ENCODE assay signal across 8 mouse cellular contexts in the genomic region with DNA sequence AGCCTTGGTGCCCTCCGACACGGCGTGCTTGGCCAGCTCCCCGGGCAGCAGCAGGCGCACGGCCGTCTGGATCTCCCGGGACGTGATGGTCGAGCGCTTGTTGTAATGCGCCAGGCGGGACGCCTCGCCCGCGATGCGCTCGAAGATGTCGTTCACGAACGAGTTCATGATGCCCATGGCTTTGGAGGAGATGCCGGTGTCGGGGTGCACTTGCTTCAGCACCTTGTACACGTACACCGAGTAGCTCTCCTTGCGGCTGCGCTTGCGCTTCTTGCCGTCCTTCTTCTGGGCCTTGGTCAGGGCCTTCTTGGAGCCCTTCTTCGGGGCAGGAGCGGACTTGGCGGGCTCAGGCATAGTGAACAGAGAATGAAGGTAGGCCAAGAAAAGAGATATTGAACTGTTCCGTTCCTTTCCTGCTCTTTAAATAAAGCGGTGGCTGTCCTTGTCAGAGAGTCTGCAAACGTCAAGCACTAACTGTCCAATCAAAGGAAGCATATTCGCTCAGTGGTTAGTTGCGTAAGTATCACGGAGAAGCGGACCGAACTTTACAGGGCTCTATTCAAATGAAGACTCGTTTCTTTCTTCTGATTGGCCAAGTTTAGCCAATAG. TPM values are rescaled to one million over a fixed set of nuclear protein-coding genes. Genes with fewer than 3 reads are reported as not detected.
A peak's percentile ranks its signal among the peaks of the same experiment; 100 is the strongest.
DNase-seq lines count a peak whose midpoint lies in the region; ATAC-seq and TF ChIP-seq lines count a peak whose summit lies in the region.
"Not testable (repeated sequence)": the region's sequence is repeated elsewhere in the genome, so short reads cannot be mapped to it uniquely, and the experiment has no call there.

A gene (minus strand): TSS at position 394 of the 609 bp plus-strand sequence.

- TF ChIP-seq POLR2A in kidney, adult 2 months (IDR thresholded peaks at IDR 0.05; ENCODE audit: low read depth, low read length) = not testable (repeated sequence)
- peak; percentile 72 for TF ChIP-seq POLR2A in spleen, adult 2 months (IDR thresholded peaks at IDR 0.05; ENCODE audit: low read depth, low read length)

- H3K36me3 ChIP-seq in embryonic facial prominence, embryonic 14.5 days (ENCODE audit: control insufficient read depth, insufficient read depth, low read length); kidney, adult 2 months (ENCODE audit: control insufficient read depth, insufficient read depth, low read length); limb, embryonic 13.5 days; midbrain, embryonic 13.5 days; spleen, adult 2 months (ENCODE audit: control insufficient read depth, insufficient read depth, low read length): not testable (repeated sequence)

- H3K4me2 ChIP-seq in embryonic facial prominence, embryonic 14.5 days (ENCODE audit: low read depth, low read length) = peak within 1 kb of the TSS; percentile 80
- H3K4me2 ChIP-seq in limb, embryonic 13.5 days (replicated peaks) = peak within 1 kb of the TSS; percentile 73
- H3K4me2 ChIP-seq in midbrain, embryonic 13.5 days (replicated peaks) = peak within 1 kb of the TSS; percentile 72

- H3K9me3 ChIP-seq in embryonic facial prominence, embryonic 14.5 days (ENCODE audit: control insufficient read depth, low read length); limb, embryonic 13.5 days; midbrain, embryonic 13.5 days: not testable (repeated sequence)

- peak within 1 kb of the TSS; percentile 46 for H3K4me3 ChIP-seq in embryonic facial prominence, embryonic 14.5 days (ENCODE audit: low read depth, low read length)
- peak within 1 kb of the TSS; percentile 86 for H3K4me3 ChIP-seq in kidney, adult 2 months (ENCODE audit: insufficient read depth, low read depth, low read length)
- peak within 1 kb of the TSS; percentile 52 for H3K4me3 ChIP-seq in limb, embryonic 13.5 days
- peak within 1 kb of the TSS; percentile 50 for H3K4me3 ChIP-seq in midbrain, embryonic 13.5 days (replicated peaks)
- peak within 1 kb of the TSS; percentile 68 for H3K4me3 ChIP-seq in spleen, adult 2 months (ENCODE audit: extremely low read depth, insufficient read depth, insufficient read length)

- under 1% methylated on average over 22 of the region's 42 CpGs for WGBS in embryonic facial prominence, embryonic 14.5 days
- whole genome bisulfite sequencing in kidney, adult 2 months = under 1% methylated on average over 42 of the region's 42 CpGs
- under 1% methylated on average over 37 of the region's 42 CpGs for WGBS in limb, embryonic 13.5 days
- under 1% methylated on average over 37 of the region's 42 CpGs for WGBS in midbrain, embryonic 13.5 days
- under 1% methylated on average over 33 of the region's 42 CpGs for WGBS in spleen, adult 2 months

- H3K27ac ChIP-seq in embryonic facial prominence, embryonic 14.5 days (replicated peaks; ENCODE audit: low read depth, low read length) = peak within 1 kb of the TSS; percentile 98
- peak within 1 kb of the TSS; percentile 87 for H3K27ac ChIP-seq in kidney, adult 2 months (ENCODE audit: insufficient read depth, low read depth, low read length)
- peak within 1 kb of the TSS; percentile 95 for H3K27ac ChIP-seq in limb, embryonic 13.5 days
- H3K27ac ChIP-seq in midbrain, embryonic 13.5 days = peak within 1 kb of the TSS; percentile 83
- H3K27ac ChIP-seq in spleen, adult 2 months (ENCODE audit: insufficient read depth, low read length) = peak within 1 kb of the TSS; percentile 96

- peak; percentile 95 for ATAC-seq in embryonic facial prominence, embryonic 14.5 days (ENCODE audit: low read depth)
- peak; percentile 97 for ATAC-seq in limb, embryonic 13.5 days (ENCODE audit: low FRiP score, low read depth)
- peak; percentile 91 for ATAC-seq in midbrain, embryonic 13.5 days

- H3K9ac ChIP-seq in embryonic facial prominence, embryonic 14.5 days (ENCODE audit: low read depth, low read length) = peak within 1 kb of the TSS; percentile 73
- peak within 1 kb of the TSS; percentile 67 for H3K9ac ChIP-seq in limb, embryonic 13.5 days
- H3K9ac ChIP-seq in midbrain, embryonic 13.5 days (replicated peaks) = peak within 1 kb of the TSS; percentile 65

- DNase-seq in A20 (ENCODE audit: low read depth, low spot score) = peak; percentile 95
- DNase-seq in adrenal gland, postnatal 4 days (ENCODE audit: low spot score in 2 of 2) = peak in 1 of 2 experiments; percentile 35
- peak; percentile 99 for DNase-seq in embryonic facial prominence, embryonic 14.5 days (ENCODE audit: low spot score)
- DNase-seq in heart, adult 8-10 months (ENCODE audit: low spot score) = peak; percentile 92
- peak; percentile 94 for DNase-seq in kidney, adult 2 months
- peak; percentile 61 to 93 for DNase-seq in spleen, adult 2 months (ENCODE audit: low read depth in 1 of 2, low spot score in 2 of 2)

- H3K27me3 ChIP-seq in embryonic facial prominence, embryonic 14.5 days (replicated peaks; ENCODE audit: control insufficient read depth, insufficient read depth, low read length); kidney, adult 2 months (replicated peaks; ENCODE audit: control insufficient read depth, insufficient read depth, low read length); limb, embryonic 13.5 days; midbrain, embryonic 13.5 days; spleen, adult 2 months (ENCODE audit: control insufficient read depth, insufficient read depth, low read length): not testable (repeated sequence)

- not testable (repeated sequence) for H3K4me1 ChIP-seq in embryonic facial prominence, embryonic 14.5 days (ENCODE audit: control insufficient read depth, insufficient read depth, low read length); kidney, adult 2 months (ENCODE audit: control insufficient read depth, insufficient read depth, low read length); midbrain, embryonic 13.5 days (replicated peaks); spleen, adult 2 months (ENCODE audit: control insufficient read depth, insufficient read depth, insufficient read length)
- peaks cover 11% of the 10 kb centered on the region for H3K4me1 ChIP-seq in limb, embryonic 13.5 days

- TF ChIP-seq CTCF in kidney, adult 2 months (conservative IDR thresholded peaks at IDR 0.05; ENCODE audit: insufficient read depth, insufficient read length, low read depth, low read length); spleen, adult 2 months (IDR thresholded peaks at IDR 0.05; ENCODE audit: extremely low read depth, insufficient read depth, insufficient read length, insufficient replicate concordance): not testable (repeated sequence)

RNA-seq across cellular contexts. Expression of the gene that starts here (rescaled TPM):
- total RNA-seq in adrenal gland, postnatal 4 days (2021) = 10 to 100 TPM; 29.4 to 38.7 TPM
- polyA plus RNA-seq in embryonic facial prominence, embryonic 14.5 days (2014; fragmentation: Nextera tagmentation; extraction: Ambion mirVana) = 0.76 and 0.77 TPM in 2 replicates
- total RNA-seq in heart, adult 8-10 months (2022) = 1 to 10 TPM in 2 of 4 experiments, under 1 TPM in 2; 0.91 to 1.3 (median 1.1) TPM
- 0.27 and 0.36 TPM in 2 replicates for polyA plus RNA-seq in kidney, adult 2 months (2012; rRNA removed)
- 0.74 and 1.0 TPM in 2 replicates for polyA plus RNA-seq in limb, embryonic 13.5 days (2015; fragmentation: Nextera tagmentation; extraction: Ambion mirVana)
- polyA plus RNA-seq in midbrain, embryonic 13.5 days (2015; fragmentation: Nextera tagmentation; extraction: Ambion mirVana) = 0.31 and 0.35 TPM in 2 replicates
- polyA plus RNA-seq in spleen, adult 2 months (2012; rRNA removed) = 4.9 and 8.4 TPM in 2 replicates

Comparison
In these comparisons a context has a peak if more than half of its experiments do, and no peak if none do; other contexts are left out.
1. RNA of the gene that starts here (total RNA-seq): 29.4 to 38.7 TPM in adrenal gland, postnatal 4 days; 0.91 to 1.3 TPM in heart, adult 8-10 months; every median in the first group is over 10 times any median in the second.
2. Peak in DNase-seq, ATAC-seq, H3K4me3 ChIP-seq, H3K27ac ChIP-seq, H3K9ac ChIP-seq and H3K4me2 ChIP-seq in embryonic facial prominence, embryonic 14.5 days; RNA of the gene not detected or under 1 TPM.
3. Peak in DNase-seq, H3K4me3 ChIP-seq and H3K27ac ChIP-seq in kidney, adult 2 months; RNA of the gene not detected or under 1 TPM.
4. Peak in ATAC-seq, H3K4me3 ChIP-seq, H3K27ac ChIP-seq, H3K9ac ChIP-seq and H3K4me2 ChIP-seq in midbrain, embryonic 13.5 days; RNA of the gene not detected or under 1 TPM.
5. Peak in every context shown above with its lines, with median percentiles within 50 percentile points of each other: ATAC-seq, H3K27ac ChIP-seq, H3K4me2 ChIP-seq, H3K4me3 ChIP-seq and H3K9ac ChIP-seq.